Mouse (Mus musculus) common myeloid progenitor, adult 5-6 weeks (primary cell): ENCODE measurements around the gene Grasp. TPM values are rescaled to one million over a fixed set of nuclear protein-coding genes. Genes with fewer than 3 reads are reported as not detected.

Experiments used
- ATAC-seq: replicated peaks from 2 replicates; pipeline ENCODE4 v1.8.0; 2016; ENCODE audit warnings: low read depth, mild to moderate bottlenecking, moderate TSS enrichment, inconsistent platforms; ENCODE audit not compliant: poor library complexity, severe bottlenecking
- total RNA-seq: library from RNA; stranded (forward); fragments of 200-1000, 187-1606 nt; gene quantifications from 2 replicates; pipeline ENCODE4 v1.2.3, GENCODE M21; 2017

Gene Grasp
- total RNA-seq, 1 experiment from 2014 or later = 2.1 TPM

DNA sequence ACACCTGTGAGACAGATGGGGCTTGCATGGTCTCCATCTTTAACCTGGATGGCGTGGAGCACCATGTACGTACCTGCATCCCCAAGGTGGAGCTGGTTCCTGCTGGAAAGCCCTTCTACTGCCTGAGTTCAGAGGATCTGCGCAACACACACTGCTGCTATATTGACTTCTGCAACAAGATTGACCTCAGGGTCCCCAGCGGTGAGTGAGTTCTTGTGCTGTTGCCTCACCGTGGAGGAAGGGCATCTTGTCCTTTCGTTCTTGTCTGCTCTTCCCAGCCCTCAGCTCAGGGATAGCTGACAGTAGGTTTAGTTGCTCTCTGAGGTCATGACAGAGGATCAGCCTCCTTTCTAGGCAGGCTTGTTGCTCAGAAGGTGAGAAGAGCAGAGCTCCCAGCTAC lies 30.0 kb upstream of the Grasp start:
- ATAC-seq = no peak

DNA sequence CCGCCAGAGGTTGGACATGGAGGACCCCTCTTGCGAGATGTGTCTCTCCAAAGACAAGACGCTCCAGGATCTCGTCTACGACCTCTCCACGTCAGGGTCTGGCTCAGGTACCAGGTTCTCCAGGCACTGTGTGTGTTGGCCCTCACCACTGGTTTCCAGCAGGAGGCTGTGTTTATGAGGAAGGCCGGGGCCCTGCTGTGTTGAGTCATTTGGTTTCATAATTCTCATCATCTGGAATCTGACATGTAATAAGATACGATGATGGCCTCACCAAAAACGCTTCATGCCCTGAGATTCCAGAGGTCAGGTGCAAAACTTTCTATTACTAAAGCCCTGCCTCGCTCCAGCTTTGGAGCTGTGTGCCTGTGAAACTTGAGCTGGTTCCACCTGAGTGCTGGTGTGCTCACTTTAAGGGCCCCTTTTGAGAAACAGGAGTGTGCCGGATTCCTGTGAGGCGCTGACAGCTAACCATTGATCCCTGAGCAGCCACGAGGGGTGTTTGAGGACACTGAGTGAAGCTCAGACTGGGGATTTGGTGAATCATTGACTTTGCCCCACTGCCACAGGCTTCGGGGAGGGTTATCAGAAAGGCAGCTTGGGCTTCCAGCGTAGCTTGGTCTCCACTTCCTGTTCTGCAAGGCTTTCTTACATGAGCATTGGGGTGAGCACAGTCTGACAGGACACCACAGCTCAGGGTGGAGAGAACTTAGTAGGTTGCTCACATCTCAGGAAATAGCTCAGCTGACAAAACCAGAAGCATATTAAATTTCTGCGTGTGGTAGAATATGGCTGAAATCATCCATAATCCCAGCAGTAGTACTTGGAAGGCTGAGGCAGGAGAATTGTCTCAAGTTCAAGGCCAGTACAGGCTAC lies 28.8 kb upstream of the Grasp start:
- ATAC-seq = peak; percentile 59

GRCm38 (mm10) chr15:101196079-101196795 lies 27.8 kb upstream of the Grasp start:
- peak; percentile 12; the same call in 1 of the 2 replicates for ATAC-seq

- ATAC-seq = no peak
These were observed 27.0 kb upstream of the Grasp start for GRCm38 (mm10) chr15:101196961-101197360.

DNA sequence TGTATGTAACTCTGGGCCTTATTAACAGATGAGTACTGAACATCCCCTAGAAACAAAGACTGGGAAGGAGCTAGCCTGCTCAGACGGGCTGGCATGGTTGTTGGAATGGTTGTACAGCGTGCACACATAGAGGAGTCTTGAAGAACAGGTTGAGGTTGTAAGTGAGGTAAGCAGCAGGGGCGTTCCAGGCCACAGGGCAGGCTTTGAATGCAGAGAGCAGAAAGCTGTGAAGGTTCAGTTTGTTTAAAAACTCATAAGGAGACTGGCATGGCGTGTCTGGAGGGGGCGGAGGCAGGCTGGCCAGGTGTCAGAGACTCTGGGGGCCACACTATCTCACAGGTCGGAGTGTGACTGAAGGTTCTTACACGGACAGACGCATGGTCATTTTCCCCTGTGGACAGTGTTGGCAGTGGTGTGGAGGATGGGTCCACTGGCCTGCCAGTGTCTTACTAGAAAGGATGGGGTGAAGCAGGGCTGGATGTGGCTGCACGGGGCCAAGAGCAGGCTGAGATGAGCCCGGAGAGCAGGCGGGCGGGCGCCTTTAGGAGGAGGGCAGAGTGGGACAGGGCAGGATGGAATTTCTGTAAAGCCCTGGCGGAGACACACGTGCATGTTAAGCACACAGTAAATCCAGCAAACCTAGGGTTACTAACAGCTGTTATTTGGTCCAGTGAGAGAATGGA lies 26.4 kb upstream of the Grasp start:
- 0 out of 2 replicates have a peak, but pooled peaks have one; percentile 1 for ATAC-seq

- ATAC-seq = peak; percentile 78
These were observed 25.8 kb upstream of the Grasp start for GRCm38 (mm10) chr15:101198218-101198617.

GRCm38 (mm10) chr15:101198850-101199249 lies 25.1 kb upstream of the Grasp start:
- no peak for ATAC-seq

- no peak for ATAC-seq
These were observed 23.2 kb upstream of the Grasp start for GRCm38 (mm10) chr15:101200777-101201295.

DNA sequence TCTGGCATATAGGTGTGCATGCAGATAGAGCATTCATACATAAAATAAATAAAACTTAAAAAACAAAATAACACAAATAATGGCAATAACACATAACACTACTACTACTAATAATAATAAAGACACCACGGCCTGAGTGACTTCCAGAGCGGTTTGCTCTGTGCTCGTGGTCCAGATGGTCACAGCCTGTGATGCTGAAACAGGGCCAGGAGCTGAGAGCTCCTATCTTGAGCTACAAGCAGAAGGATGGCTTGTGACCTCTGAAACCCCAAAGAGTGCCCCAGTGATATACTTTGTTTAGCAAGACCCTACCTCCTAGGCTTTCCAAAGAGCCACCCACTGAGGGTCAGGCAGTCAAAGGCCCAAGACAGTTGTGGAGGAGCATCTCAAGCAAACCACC lies 22.6 kb upstream of the Grasp start:
- no peak for ATAC-seq

DNA sequence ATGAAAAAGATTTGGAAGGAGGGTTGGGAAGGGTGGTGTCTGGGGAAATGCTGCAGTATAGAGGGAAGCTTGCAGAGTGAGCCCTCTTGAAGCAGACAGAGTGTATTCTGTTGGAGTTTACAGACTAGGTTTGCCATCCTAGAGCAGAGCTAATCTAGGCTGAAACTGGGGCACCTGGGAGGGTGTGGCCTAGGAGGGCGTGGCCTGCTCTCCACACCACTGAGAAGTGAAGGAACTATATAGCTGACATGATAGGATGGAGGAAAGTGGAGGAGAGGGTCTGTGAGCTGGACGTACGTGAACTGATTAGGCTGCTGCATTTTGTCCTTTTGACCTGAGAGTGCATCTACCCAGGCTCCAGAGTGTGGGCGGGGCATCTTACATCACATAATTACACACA lies 20.3 kb upstream of the Grasp start:
- no peak for ATAC-seq

DNA sequence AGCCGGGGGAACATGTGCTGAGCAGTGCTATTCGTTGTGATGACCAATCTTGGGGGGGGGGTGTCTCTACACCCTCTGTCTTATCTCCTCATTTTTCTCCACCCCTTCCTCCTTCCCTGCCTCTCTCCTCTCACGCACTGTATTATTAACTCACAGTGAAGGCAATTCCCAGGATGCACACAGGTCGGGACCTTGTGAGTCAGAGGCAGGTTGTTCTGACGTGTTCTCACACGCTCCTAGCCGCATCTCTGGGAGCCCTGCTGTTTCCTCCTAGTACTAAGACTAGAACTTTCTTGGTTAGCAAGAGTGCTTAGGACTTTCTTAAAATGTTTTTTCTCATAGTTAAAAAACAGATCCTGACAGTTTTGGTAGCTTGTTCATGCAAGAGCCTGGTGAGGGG lies 19.2 kb upstream of the Grasp start:
- no peak for ATAC-seq

GRCm38 (mm10) chr15:101210228-101210627 lies 13.8 kb upstream of the Grasp start:
- ATAC-seq = peak; percentile 86

DNA sequence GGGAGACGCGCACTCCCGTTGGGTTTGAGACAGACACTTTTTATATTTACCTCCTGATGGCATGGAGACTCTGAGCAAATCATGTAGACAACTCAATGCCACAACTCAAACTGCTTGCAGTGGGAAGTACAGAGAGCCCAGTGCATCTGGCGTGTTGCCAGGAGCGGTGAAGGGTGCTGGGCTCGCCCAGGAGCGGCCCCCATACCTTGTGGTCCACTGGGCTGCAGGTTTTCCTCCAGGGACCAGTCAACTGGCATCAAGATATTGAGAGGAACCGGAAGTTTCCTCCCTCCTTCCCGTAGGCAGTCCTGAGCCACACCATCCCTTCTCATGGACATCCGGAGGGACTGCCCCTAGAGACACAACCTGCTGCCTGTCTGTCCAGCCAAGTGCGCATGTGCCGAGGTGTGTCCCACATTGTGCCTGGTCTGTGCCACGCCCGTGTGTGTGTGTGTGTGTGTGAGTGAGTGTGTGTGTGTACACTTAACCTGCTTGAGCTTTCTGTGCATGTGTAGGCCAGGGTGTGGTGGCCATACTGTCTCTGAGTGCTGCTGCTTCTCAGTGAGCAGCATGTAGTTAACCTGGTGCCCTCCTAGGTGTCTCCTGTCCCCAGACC lies 12.9 kb upstream of the Grasp start:
- ATAC-seq = no peak

DNA sequence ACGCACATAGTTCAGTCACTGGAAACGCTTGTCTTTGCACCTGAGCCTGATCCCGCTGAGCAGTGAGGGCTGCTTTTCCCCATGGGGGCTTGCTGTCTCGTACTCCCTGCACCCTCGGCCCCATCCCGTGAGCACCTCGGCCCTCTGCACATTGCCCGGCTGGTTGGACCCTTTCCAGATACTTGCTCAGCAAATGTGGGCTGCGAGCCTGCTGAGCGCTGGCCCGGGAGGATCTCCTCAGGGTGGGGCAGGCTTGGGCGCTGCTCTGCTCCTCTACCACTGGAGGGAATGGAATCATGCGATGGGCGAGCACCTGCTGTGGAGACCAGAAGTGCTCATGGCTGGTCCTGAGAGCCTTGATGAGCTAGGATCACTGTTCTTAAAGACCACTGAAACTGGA lies 11.6 kb upstream of the Grasp start:
- no peak for ATAC-seq

DNA sequence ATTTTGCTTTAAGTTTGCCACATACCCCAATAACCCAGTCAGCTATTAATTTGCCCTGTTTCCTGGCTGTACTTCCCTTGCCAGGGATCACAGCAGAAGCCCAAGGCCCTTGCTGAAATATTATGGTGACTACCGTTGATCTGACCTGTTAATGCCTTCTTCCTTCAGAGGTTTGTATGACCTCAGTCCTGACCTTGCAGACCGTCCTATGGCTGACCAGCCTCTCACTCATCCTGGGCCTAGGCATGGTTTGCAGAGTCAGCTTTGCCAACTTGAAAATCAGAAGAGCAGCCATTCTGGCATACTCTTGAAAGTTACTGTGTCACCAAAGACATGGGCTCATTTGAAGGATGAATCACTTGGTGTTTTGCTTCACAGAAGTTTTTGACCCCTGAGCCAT lies 8.9 kb upstream of the Grasp start:
- no peak for ATAC-seq

DNA sequence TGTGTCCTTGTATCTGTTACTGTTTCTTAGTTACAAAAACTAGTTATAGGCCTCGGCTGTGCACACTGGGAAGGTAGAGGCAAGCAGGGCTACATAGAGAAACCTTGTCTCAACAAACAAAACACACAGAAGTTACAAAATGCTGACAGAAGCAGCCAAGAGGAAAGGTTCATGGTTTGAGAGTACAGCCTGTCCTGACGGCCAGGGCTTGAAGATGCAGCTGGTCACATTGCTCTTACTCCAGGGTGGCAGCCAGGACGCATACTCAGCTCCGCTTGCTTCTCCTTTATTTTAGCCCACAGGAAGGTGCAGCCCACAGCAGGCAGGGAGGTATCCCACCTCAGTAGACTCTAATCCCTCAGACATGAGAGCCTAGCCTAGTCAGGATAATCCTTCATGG lies 8.0 kb upstream of the Grasp start:
- no peak for ATAC-seq

GRCm38 (mm10) chr15:101220905-101221297 lies 3.1 kb upstream of the Grasp start:
- ATAC-seq = no peak

- ATAC-seq = peak; percentile 46
These were observed 2.5 kb upstream of the Grasp start for GRCm38 (mm10) chr15:101221298-101222104.

- ATAC-seq = peak; percentile 45
These were observed 998 bp upstream of the Grasp start for GRCm38 (mm10) chr15:101222897-101223482.
